Mouse (Mus musculus) myocyte (in vitro differentiated cells): ENCODE measurements around the gene Arid1b.

Source experiments
- POLR2AphosphoS2 ChIP-seq: IDR thresholded peaks from one replicate; pipeline ENCODE4 v1.6.1; 2011; ENCODE audit warnings: low read depth, control low read depth; ENCODE audit not compliant: insufficient read length
- TCF12 ChIP-seq: IDR thresholded peaks from one replicate; pipeline ENCODE4 v1.6.1; 2011; ENCODE audit warnings: mild to moderate bottlenecking, control low read depth; ENCODE audit not compliant: poor library complexity, insufficient read depth, severe bottlenecking
- USF1 ChIP-seq: IDR thresholded peaks from one replicate; pipeline ENCODE4 v1.6.1; 2011; ENCODE audit warnings: low read depth, mild to moderate bottlenecking, control low read depth, moderate library complexity

DNA sequence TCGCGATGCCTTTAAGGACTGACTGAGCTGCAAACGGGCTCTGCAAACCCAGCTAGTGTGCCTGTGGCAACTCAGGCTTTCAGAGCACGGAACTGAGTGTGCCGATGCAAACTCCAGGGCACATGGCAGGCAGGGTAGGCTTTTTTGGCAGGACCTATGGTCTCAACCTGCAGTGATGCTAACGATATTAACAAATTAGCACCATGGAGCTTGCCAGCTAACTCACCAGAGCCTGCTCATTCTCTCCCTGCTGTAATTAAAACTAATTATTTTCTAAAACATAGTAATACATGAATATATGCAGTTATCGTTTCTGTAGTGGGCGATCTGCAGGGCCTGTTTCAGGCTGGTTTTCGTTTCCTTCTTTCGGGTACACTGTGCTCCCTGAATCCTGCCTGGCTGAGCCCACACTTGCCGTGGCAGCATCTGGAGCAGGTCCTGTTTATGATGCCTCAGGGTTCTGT, 316.3 kb downstream of the Arid1b start:
- TF ChIP-seq POLR2AphosphoS2 (no peak), TCF12 (no peak), USF1 (no peak)
